Mouse (Mus musculus): ENCODE data around the gene Sema3d. TPM values are rescaled to one million over a fixed set of nuclear protein-coding genes. Genes with fewer than 3 reads are reported as not detected.

Gene Sema3d
- polyA plus RNA-seq (2012; rRNA removed): 1.00 and 4.3 TPM in 2 replicates

DNA sequence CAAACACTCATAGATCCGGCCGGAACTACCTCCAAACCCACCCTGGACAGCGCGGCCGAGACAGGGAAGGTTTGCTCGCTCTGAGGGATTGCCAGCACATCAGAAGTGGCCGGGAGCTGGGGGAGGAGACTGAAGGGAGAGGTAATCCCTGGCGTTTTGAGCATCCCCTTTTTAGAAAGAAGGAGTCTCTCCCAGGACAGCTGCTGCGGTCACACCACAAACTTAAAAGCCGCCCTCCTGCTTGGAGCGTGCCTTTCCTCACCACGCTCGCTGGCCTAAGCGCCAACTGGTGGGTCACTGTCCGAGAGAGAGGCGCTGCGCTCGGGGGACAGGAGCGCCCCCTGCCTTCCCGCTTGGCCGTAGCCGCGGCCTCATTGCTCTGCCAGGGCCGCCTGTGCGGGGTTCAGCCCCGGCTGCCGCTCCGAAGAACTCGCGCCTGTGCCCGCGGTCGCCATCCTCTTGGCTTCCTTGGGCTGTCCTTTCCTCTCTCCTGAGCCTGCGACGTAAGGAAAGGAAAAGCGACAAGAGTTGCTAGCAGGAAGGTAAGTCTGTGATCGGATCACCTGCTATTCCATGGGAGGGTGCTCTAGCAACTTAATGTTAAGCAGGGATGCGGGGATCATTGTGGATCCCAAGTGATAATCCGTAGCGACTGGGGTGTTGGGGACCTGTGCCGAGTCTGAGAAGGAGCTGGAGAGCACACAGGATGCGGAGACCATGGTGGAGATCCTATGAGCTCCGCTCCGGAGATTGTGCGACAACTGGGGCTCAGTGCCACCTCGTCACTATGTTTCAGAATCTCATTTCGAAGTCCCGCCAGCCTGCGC is at the start of gene Sema3d:
TSS of gene Sema3d (plus strand) at position 253 of the 827 bp plus-strand sequence.

